Mouse (Mus musculus): ENCODE measurements at regions not wholly inside any gene's neighbourhood (a gene's known extent, or its start where the extent isn't known, plus 50 kb on each side); places are given as distances from the start of the nearest gene placed in this dataset.

GRCm38 (mm10) chr10:117579210-117579609 lies 50.1 kb upstream of the Cpm start:
- DNase-seq (ENCODE audit: low spot score in 2 of 2), result no peak

GRCm38 (mm10) chr10:117578696-117579146 lies 50.6 kb upstream of the Cpm start:
- no peak for DNase-seq (ENCODE audit: low spot score in 2 of 2)

GRCm38 (mm10) chr10:117577970-117578695 lies 51.2 kb upstream of the Cpm start:
- no peak for DNase-seq (ENCODE audit: low spot score in 2 of 2)

GRCm38 (mm10) chr10:117576881-117577730 lies 52.2 kb upstream of the Cpm start:
- peak in 1 of 2 experiments; percentile 10 for DNase-seq (ENCODE audit: low spot score in 2 of 2)

- DNase-seq (ENCODE audit: low spot score in 2 of 2), result no peak
Observed at GRCm38 (mm10) chr10:117576154-117576859, 53.0 kb upstream of the Cpm start.

GRCm38 (mm10) chr10:117575404-117576153 lies 53.7 kb upstream of the Cpm start:
- no peak for DNase-seq (ENCODE audit: low spot score in 2 of 2)

- no peak for DNase-seq (ENCODE audit: low spot score in 2 of 2)
Observed at GRCm38 (mm10) chr10:117574915-117575314, 54.4 kb upstream of the Cpm start.

- DNase-seq (ENCODE audit: low spot score in 2 of 2), result no peak
Observed at GRCm38 (mm10) chr10:117574056-117574727, 55.1 kb upstream of the Cpm start.

GRCm38 (mm10) chr10:117573596-117573850 lies 55.8 kb upstream of the Cpm start:
- DNase-seq (ENCODE audit: low spot score in 2 of 2), result no peak

GRCm38 (mm10) chr10:117572746-117573595 lies 56.3 kb upstream of the Cpm start:
- no peak for DNase-seq (ENCODE audit: low spot score in 2 of 2)

GRCm38 (mm10) chr10:117571891-117572573 lies 57.3 kb upstream of the Cpm start:
- DNase-seq (ENCODE audit: low spot score in 2 of 2), result no peak

GRCm38 (mm10) chr10:117570971-117571861 lies 58.1 kb upstream of the Cpm start:
- DNase-seq (ENCODE audit: low spot score in 2 of 2), result peak in 1 of 2 experiments; percentile 8

GRCm38 (mm10) chr10:117570091-117570970 lies 59.0 kb upstream of the Cpm start:
- DNase-seq (ENCODE audit: low spot score in 2 of 2), result no peak

GRCm38 (mm10) chr10:117569301-117570079 lies 59.8 kb upstream of the Cpm start:
- no peak for DNase-seq (ENCODE audit: low spot score in 2 of 2)

- no peak for DNase-seq (ENCODE audit: low spot score in 2 of 2)
Observed at GRCm38 (mm10) chr10:117568472-117569300, 60.6 kb upstream of the Cpm start.

- no peak for DNase-seq (ENCODE audit: low spot score in 2 of 2)
Observed at GRCm38 (mm10) chr10:117568138-117568387, 61.2 kb upstream of the Cpm start.

Data from natural killer cell, adult 2 months (primary cell).